Mouse (Mus musculus) myocyte (in vitro differentiated cells): ENCODE measurements around the gene Cstb. TPM values are rescaled to one million over a fixed set of nuclear protein-coding genes. Genes with fewer than 3 reads are reported as not detected.

Experiments used
- H3K27me3 ChIP-seq: one replicate; pipeline ENCODE4 v1.6.1; 2011; ENCODE audit not compliant: control insufficient read depth, insufficient read depth, insufficient read length
- H3K36me3 ChIP-seq: one replicate; pipeline ENCODE4 v1.6.1; 2011; ENCODE audit not compliant: control insufficient read depth, insufficient read depth
- H3K4me2 ChIP-seq: one replicate; pipeline ENCODE4 v1.6.1; 2011; ENCODE audit warnings: low read depth, control low read depth
- H3K4me3 ChIP-seq: one replicate; pipeline ENCODE4 v1.5.1; 2011; ENCODE audit warnings: mild to moderate bottlenecking, control low read depth, moderate library complexity
- H3K79me2 ChIP-seq: one replicate; pipeline ENCODE4 v1.6.1; 2011; ENCODE audit not compliant: control insufficient read depth, insufficient read depth
- H3ac ChIP-seq: one replicate; pipeline ENCODE4 v1.6.1; 2011; ENCODE audit not compliant: control insufficient read depth, insufficient read length
- CEBPB ChIP-seq: IDR thresholded peaks from 2 replicates; pipeline ENCODE4 v1.6.1; 2011; ENCODE audit warnings: mild to moderate bottlenecking, moderate library complexity; ENCODE audit not compliant: poor library complexity, insufficient read depth, severe bottlenecking
- E2F4 ChIP-seq: IDR thresholded peaks from one replicate; pipeline ENCODE4 v1.6.1; 2011; ENCODE audit warnings: mild to moderate bottlenecking, control low read depth, moderate library complexity; ENCODE audit not compliant: insufficient read depth
- MAX ChIP-seq: IDR thresholded peaks from one replicate; pipeline ENCODE4 v1.6.1; 2011; ENCODE audit warnings: low read depth, mild to moderate bottlenecking, control low read depth
- MYOD1 ChIP-seq, 3 experiments: IDR thresholded peaks; one replicate each; pipeline ENCODE4 v1.6.1; 2011; ENCODE audit warnings: control low read depth in 2 of 3, low read depth in 2 of 3, mild to moderate bottlenecking in 2 of 3, moderate library complexity in 1 of 3; ENCODE audit not compliant: insufficient read length in 2 of 3, control insufficient read depth in 1 of 3
- MYOG ChIP-seq, 3 experiments: IDR thresholded peaks; one replicate each; pipeline ENCODE4 v1.6.1; 2011; ENCODE audit warnings: control low read depth in 2 of 3, low read depth in 2 of 3, mild to moderate bottlenecking in 2 of 3; ENCODE audit not compliant: insufficient read length in 2 of 3, control insufficient read depth in 1 of 3, insufficient read depth in 1 of 3
- POLR2A ChIP-seq: IDR thresholded peaks from one replicate; pipeline ENCODE4 v1.6.1; 2011; ENCODE audit warnings: low read depth, mild to moderate bottlenecking, control low read depth, moderate library complexity; ENCODE audit not compliant: insufficient read length
- POLR2AphosphoS2 ChIP-seq: IDR thresholded peaks from one replicate; pipeline ENCODE4 v1.6.1; 2011; ENCODE audit warnings: low read depth, control low read depth; ENCODE audit not compliant: insufficient read length
- REST ChIP-seq: IDR thresholded peaks from one replicate; pipeline ENCODE4 v1.6.1; 2011; ENCODE audit warnings: mild to moderate bottlenecking, control low read depth, moderate library complexity; ENCODE audit not compliant: insufficient read depth, insufficient read length
- SRF ChIP-seq: IDR thresholded peaks from one replicate; pipeline ENCODE4 v1.6.1; 2011; ENCODE audit warnings: low read depth; ENCODE audit not compliant: control insufficient read depth, insufficient read length
- TCF12 ChIP-seq: IDR thresholded peaks from one replicate; pipeline ENCODE4 v1.6.1; 2011; ENCODE audit warnings: mild to moderate bottlenecking, control low read depth; ENCODE audit not compliant: poor library complexity, insufficient read depth, severe bottlenecking
- TCF3 ChIP-seq: IDR thresholded peaks from one replicate; pipeline ENCODE4 v1.6.1; 2011; ENCODE audit warnings: low read depth, control low read depth; ENCODE audit not compliant: insufficient read length
- USF1 ChIP-seq: IDR thresholded peaks from one replicate; pipeline ENCODE4 v1.6.1; 2011; ENCODE audit warnings: low read depth, mild to moderate bottlenecking, control low read depth, moderate library complexity
- polyA plus RNA-seq: library from polyadenylated mRNA; unstranded; fragments of >200 nt; fragmentation: generic; extraction: Trizol; gene quantifications from one replicate; pipeline ENCODE4 v1.2.1, GENCODE M21; 2012; ENCODE audit warnings: missing spikeins

Gene Cstb
- polyA plus RNA-seq, 1 experiment, result 197 TPM

DNA sequence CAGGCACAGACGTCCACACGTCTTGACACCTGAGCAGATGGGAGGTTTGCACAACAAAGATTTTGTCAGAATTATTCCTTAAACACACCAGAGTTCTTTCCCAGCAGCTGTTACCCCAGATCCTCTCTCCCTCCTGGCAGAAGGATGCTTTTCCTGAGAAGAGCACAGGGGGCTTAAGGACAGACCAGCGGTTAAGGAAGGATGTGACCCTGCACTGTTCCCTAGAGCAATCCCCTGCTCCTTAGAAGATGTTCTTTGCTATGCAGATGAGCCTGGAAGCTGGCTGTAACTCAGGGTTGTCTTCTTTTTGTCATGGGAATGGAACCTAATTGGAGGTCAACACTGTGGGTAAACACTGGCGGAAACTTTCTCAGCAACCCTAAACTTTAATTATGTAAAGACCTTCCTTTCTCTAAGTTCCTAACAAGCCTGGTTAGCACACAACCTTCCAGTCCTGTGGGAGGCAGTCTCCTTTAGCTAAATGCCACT is 34.4 kb upstream of the Cstb start:
- TF ChIP-seq USF1, result no peak
- no peak for TF ChIP-seq TCF12
- no peak for TF ChIP-seq MAX
- no peak for TF ChIP-seq E2F4
- no peak for TF ChIP-seq MYOD1 (IDR thresholded peaks at IDR 0.05; ENCODE audit: control insufficient read depth in 1 of 3, insufficient read length in 2 of 3, low read depth in 2 of 3)
- no peak for TF ChIP-seq TCF3
- no peak for TF ChIP-seq POLR2A
- no peak for TF ChIP-seq POLR2AphosphoS2
- no peak for TF ChIP-seq SRF
- no peak for TF ChIP-seq CEBPB
- TF ChIP-seq MYOG (IDR thresholded peaks at IDR 0.05; ENCODE audit: control insufficient read depth in 1 of 3, insufficient read depth in 1 of 3, insufficient read length in 2 of 3, low read depth in 2 of 3), result no peak
- no peak for TF ChIP-seq REST
- Histone ChIP-seq H3K79me2 (no peaks in the 10 kb centered on the region), H3K27me3 (peaks cover 16% of the 10 kb centered on the region), H3K4me3 (no peak overlapping the region), H3K36me3 (no peaks in the 10 kb centered on the region), H3ac (no peak overlapping the region), H3K4me2 (no peak overlapping the region)

DNA sequence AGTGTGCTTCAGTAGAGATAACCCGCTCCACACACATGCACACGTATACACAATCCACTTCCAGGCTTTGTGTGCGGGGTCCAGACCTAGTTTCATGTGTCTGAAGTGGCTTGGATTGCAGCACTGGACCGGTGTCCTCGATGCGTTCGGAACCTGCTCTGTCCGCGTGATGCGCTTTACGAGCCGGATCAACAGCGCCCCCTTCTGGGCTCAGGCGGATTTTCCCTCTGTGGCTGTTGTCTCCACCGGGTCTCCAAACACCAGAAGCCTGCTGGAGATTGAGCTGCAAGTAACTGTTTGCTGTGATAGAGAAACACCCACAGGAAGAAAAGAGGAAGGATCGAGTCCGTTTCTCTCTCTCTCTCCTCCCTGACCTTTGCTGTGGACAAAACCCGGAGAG is 33.4 kb upstream of the Cstb start:
- Histone ChIP-seq H3K36me3 (no peaks in the 10 kb centered on the region), H3K4me2 (peak overlapping the region; percentile 48), H3K79me2 (no peaks in the 10 kb centered on the region), H3K27me3 (peaks cover 16% of the 10 kb centered on the region), H3K4me3 (no peak overlapping the region), H3ac (no peak overlapping the region)
- TF ChIP-seq MYOD1 (IDR thresholded peaks at IDR 0.05; ENCODE audit: control insufficient read depth in 1 of 3, insufficient read length in 2 of 3, low read depth in 2 of 3) (no peak), MYOG (IDR thresholded peaks at IDR 0.05; ENCODE audit: control insufficient read depth in 1 of 3, insufficient read depth in 1 of 3, insufficient read length in 2 of 3, low read depth in 2 of 3) (no peak), CEBPB (no peak), E2F4 (no peak), TCF12 (no peak), TCF3 (no peak), USF1 (no peak), POLR2A (no peak), MAX (no peak), POLR2AphosphoS2 (no peak), REST (no peak), SRF (no peak)

DNA sequence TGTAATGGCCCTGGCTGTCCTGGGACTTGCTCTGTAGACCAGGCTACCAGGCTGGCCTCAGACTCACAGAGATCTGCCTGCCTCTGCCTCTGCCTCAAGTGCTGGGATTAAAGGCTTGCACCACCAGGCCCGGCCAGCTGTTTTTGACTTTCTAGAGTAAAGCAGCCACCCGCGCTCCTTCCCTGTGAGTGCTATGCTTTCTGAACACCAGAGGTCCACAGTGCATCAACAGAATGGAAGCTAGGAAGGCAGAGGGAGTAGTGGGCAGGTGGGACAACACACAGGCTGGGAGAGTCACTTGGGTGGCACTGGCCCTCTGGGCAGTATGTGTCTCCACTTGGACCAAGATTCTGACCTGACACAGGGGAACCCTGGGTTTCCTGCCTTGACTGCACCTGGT is 30.1 kb upstream of the Cstb start:
- no peak overlapping the region for H3ac ChIP-seq
- no peaks in the 10 kb centered on the region for H3K27me3 ChIP-seq
- no peaks in the 10 kb centered on the region for H3K79me2 ChIP-seq
- H3K4me2 ChIP-seq, result no peak overlapping the region
- no peaks in the 10 kb centered on the region for H3K36me3 ChIP-seq
- TF ChIP-seq USF1 (no peak), REST (no peak), E2F4 (no peak), MYOG (IDR thresholded peaks at IDR 0.05; ENCODE audit: control insufficient read depth in 1 of 3, insufficient read depth in 1 of 3, insufficient read length in 2 of 3, low read depth in 2 of 3) (no peak), MAX (no peak), SRF (no peak), TCF12 (no peak), POLR2AphosphoS2 (no peak), POLR2A (no peak), TCF3 (no peak), MYOD1 (IDR thresholded peaks at IDR 0.05; ENCODE audit: control insufficient read depth in 1 of 3, insufficient read length in 2 of 3, low read depth in 2 of 3) (no peak), CEBPB (no peak)
- no peak overlapping the region for H3K4me3 ChIP-seq

DNA sequence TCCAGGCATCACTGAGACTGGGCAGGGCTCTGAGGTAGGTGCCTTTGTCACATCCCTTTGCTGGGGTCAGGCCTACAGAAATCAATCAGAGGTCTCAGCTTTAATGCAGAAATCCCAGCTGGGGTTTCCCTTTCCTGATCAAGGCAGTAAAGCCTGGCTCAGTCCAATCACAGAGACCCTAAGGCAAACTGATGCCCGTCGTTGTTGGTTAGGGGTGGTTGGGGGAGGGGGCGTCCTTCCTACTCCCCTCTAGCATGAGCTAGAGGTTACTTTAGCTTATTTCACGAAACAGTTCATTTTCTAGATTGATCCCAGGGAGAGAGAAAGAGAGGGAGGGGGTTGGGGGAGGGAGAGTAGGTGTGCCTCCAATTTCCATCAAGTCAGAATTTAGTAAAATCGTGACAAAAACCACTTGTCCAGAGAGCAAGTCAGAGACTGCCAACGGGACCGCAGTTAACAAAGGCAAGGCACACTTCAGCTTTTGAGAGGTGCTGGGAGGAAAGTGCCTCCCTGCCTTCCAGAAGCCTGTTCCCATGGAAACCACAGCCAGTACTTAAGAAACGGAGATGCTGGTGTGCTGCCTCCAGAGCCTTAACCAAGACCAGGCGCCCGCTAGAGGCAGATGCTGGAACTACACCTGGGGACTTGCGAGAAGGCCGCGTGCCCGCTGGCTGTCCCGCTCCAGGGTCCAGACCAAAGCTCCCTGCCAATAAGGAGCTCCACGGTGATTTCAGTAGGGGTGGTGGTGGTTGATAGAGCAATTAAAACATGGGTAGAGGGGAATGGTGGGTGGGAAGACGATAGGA is 29.4 kb upstream of the Cstb start:
- Histone ChIP-seq H3K27me3 (no peaks in the 10 kb centered on the region), H3ac (no peak overlapping the region), H3K4me3 (no peak overlapping the region), H3K36me3 (no peaks in the 10 kb centered on the region), H3K79me2 (no peaks in the 10 kb centered on the region), H3K4me2 (no peak overlapping the region)
- TF ChIP-seq MYOD1 (IDR thresholded peaks at IDR 0.05; ENCODE audit: control insufficient read depth in 1 of 3, insufficient read length in 2 of 3, low read depth in 2 of 3) (no peak), CEBPB (no peak), E2F4 (no peak), POLR2A (no peak), MYOG (IDR thresholded peaks at IDR 0.05; ENCODE audit: control insufficient read depth in 1 of 3, insufficient read depth in 1 of 3, insufficient read length in 2 of 3, low read depth in 2 of 3) (no peak), POLR2AphosphoS2 (no peak), TCF12 (no peak), REST (no peak)
